Mouse (Mus musculus) intestine, postnatal 0 days (tissue): ENCODE measurements around the gene Myh1. TPM values are rescaled to one million over a fixed set of nuclear protein-coding genes. Genes with fewer than 3 reads are reported as not detected.

Source experiments
- ATAC-seq: fragments of 200-750 bp; cut with Nextera tagmentation; 2 replicates; pipeline ENCODE4 v1.8.0; 2017; ENCODE audit warnings: mild to moderate bottlenecking, moderate TSS enrichment, moderate library complexity
- H3K27ac ChIP-seq: fragments of 300-500 bp; sonication (generic); 2 replicates; pipeline ENCODE4 v1.5.1; 2014; ENCODE audit warnings: mild to moderate bottlenecking, low read depth, low read length, moderate library complexity
- H3K27me3 ChIP-seq: fragments of 300-500 bp; sonication (generic); replicated peaks from 2 replicates; pipeline ENCODE4 v1.6.1; 2014; ENCODE audit warnings: low read length, mixed read lengths; ENCODE audit not compliant: control insufficient read depth, insufficient read depth
- H3K36me3 ChIP-seq: fragments of 300-500 bp; sonication (generic); 2 replicates; pipeline ENCODE4 v1.6.1; 2014; ENCODE audit warnings: mild to moderate bottlenecking, moderate library complexity; ENCODE audit not compliant: control insufficient read depth, insufficient read depth
- H3K4me1 ChIP-seq: fragments of 300-500 bp; sonication (generic); replicated peaks from 2 replicates; pipeline ENCODE4 v1.6.1; 2014; ENCODE audit warnings: antibody characterized with exemption, low read length, mixed read lengths; ENCODE audit not compliant: control insufficient read depth, insufficient read depth
- H3K4me2 ChIP-seq: fragments of 300-500 bp; sonication (generic); replicated peaks from 2 replicates; pipeline ENCODE4 v1.6.1; 2014; ENCODE audit warnings: low read depth, mild to moderate bottlenecking, moderate library complexity
- H3K4me3 ChIP-seq: fragments of 300-500 bp; sonication (generic); 2 replicates; pipeline ENCODE4 v1.5.1; 2014; ENCODE audit warnings: low read depth, low read length
- H3K9ac ChIP-seq: fragments of 300-500 bp; sonication (generic); 2 replicates; pipeline ENCODE4 v1.6.1; 2014; ENCODE audit warnings: mild to moderate bottlenecking, low read depth, low read length
- H3K9me3 ChIP-seq: fragments of 300-500 bp; sonication (generic); 2 replicates; pipeline ENCODE4 v1.6.1; 2016; ENCODE audit warnings: mixed run types; ENCODE audit not compliant: control insufficient read depth
- CTCF ChIP-seq: sonication (generic); IDR thresholded peaks from 2 replicates; pipeline ENCODE4 v1.5.1; 2016; ENCODE audit warnings: low read depth, mild to moderate bottlenecking, control low read depth, antibody characterized with exemption, moderate library complexity
- WGBS: fragments of 180-500 bp; shearing (Covaris S2); extraction: QIAGEN DNeasy Blood & Tissue Kit; methylation state at CpG from one replicate; pipeline ENCODE4 v1.1.7; 2014; 5-methylcytosine and 5-hydroxymethylcytosine counted together
- polyA plus RNA-seq: library from polyadenylated mRNA; unstranded; fragments of >200 nt; fragmentation: Nextera tagmentation; extraction: Ambion mirVana; gene quantifications from 2 replicates; pipeline ENCODE4 v1.2.1, GENCODE M21; 2015

Myh1 gene
- polyA plus RNA-seq, 1 experiment from 2014 or later, result 0.03 TPM

- H3K4me3 ChIP-seq, result no peak overlapping the region
- H3K36me3 ChIP-seq, result no peaks in the 10 kb centered on the region
- no peak overlapping the region for H3K27ac ChIP-seq
- WGBS, result 73% methylated on average over 5 of the region's 5 CpGs
- ATAC-seq, result no peak
- no peaks in the 10 kb centered on the region for H3K9me3 ChIP-seq
- H3K9ac ChIP-seq, result no peak overlapping the region
- H3K4me2 ChIP-seq, result no peak overlapping the region
- no peaks in the 10 kb centered on the region for H3K4me1 ChIP-seq
- no peaks in the 10 kb centered on the region for H3K27me3 ChIP-seq
- no peak for TF ChIP-seq CTCF
Measured at GRCm38 (mm10) chr11:67176376-67176775, 23.5 kb upstream of the Myh1 start.

GRCm38 (mm10) chr11:67190316-67190715 lies 9.5 kb upstream of the Myh1 start:
- Histone ChIP-seq H3K36me3 (no peaks in the 10 kb centered on the region), H3K4me1 (no peaks in the 10 kb centered on the region), H3K9me3 (no peaks in the 10 kb centered on the region), H3K27me3 (no peaks in the 10 kb centered on the region), H3K4me3 (no peak overlapping the region), H3K27ac (no peak overlapping the region), H3K9ac (no peak overlapping the region), H3K4me2 (no peak overlapping the region)
- 84% methylated on average over 10 of the region's 10 CpGs for WGBS
- TF ChIP-seq CTCF, result no peak
- no peak for ATAC-seq

GRCm38 (mm10) chr11:67190814-67191213 lies 9.0 kb upstream of the Myh1 start:
- TF ChIP-seq CTCF, result no peak
- H3K4me3 ChIP-seq, result no peak overlapping the region
- H3K4me2 ChIP-seq, result no peak overlapping the region
- 91% methylated on average over 2 of the region's 2 CpGs for WGBS
- no peaks in the 10 kb centered on the region for H3K4me1 ChIP-seq
- no peak overlapping the region for H3K9ac ChIP-seq
- no peaks in the 10 kb centered on the region for H3K27me3 ChIP-seq
- H3K36me3 ChIP-seq, result no peaks in the 10 kb centered on the region
- ATAC-seq, result no peak
- H3K9me3 ChIP-seq, result no peaks in the 10 kb centered on the region
- H3K27ac ChIP-seq, result no peak overlapping the region

GRCm38 (mm10) chr11:67191496-67191895 lies 8.4 kb upstream of the Myh1 start:
- WGBS, result 87% methylated on average over 14 of the region's 14 CpGs
- no peak for TF ChIP-seq CTCF
- Histone ChIP-seq H3K4me2 (no peak overlapping the region), H3K27ac (no peak overlapping the region), H3K4me1 (no peaks in the 10 kb centered on the region), H3K36me3 (no peaks in the 10 kb centered on the region), H3K27me3 (no peaks in the 10 kb centered on the region), H3K9me3 (no peaks in the 10 kb centered on the region), H3K9ac (no peak overlapping the region), H3K4me3 (no peak overlapping the region)
- no peak for ATAC-seq

DNA sequence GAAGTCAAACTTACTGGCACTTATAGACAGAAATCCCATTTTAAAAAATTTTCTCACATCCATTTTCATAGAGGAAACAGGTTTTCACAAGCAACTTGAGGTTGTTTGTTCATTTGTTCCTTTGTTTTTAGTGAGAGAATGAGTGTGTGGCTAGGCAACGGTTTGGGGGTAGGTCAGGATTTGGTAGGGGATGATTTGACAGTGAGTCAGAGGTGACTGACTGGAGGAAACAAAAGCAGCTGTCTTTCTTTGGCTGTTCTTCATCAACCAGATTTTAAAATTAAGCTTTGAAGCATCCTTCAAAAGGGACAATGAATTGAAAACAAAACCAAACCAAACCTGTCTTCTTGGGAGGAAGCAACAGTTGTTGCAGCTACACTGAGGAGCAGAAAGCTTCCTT lies 531 bp upstream of the Myh1 start:
- no peak for TF ChIP-seq CTCF
- no peaks in the 10 kb centered on the region for H3K4me1 ChIP-seq
- H3K27ac ChIP-seq, result no peak overlapping the region
- H3K9ac ChIP-seq, result no peak overlapping the region
- H3K27me3 ChIP-seq, result no peaks in the 10 kb centered on the region
- H3K4me2 ChIP-seq, result no peak overlapping the region
- no peaks in the 10 kb centered on the region for H3K36me3 ChIP-seq
- ATAC-seq, result no peak
- no peaks in the 10 kb centered on the region for H3K9me3 ChIP-seq
- WGBS, result 49% methylated on average over 1 of the region's 1 CpGs
- no peak overlapping the region for H3K4me3 ChIP-seq

DNA sequence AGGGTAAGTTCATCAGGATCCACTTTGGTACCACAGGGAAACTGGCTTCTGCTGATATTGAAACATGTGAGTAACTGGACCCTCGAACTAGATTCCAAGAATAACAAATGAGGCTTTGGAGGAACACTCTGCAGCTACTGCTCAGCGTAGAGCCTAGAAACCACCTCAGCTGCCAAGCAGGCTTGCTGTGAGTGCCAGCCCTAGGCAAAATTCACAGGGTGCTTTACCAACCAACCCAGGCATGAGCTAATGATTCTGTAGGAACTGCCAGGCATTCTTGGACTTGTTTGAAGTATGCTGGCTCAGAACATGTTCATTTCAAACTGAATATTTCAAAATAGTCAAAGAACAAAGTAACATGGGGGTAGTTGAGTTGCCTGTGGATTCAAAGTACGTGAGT lies 4.9 kb downstream of the Myh1 start:
- H3K4me3 ChIP-seq, result no peak overlapping the region
- H3K9ac ChIP-seq, result no peak overlapping the region
- ATAC-seq, result no peak
- no peaks in the 10 kb centered on the region for H3K9me3 ChIP-seq
- 78% methylated on average over 3 of the region's 3 CpGs for whole genome bisulfite sequencing
- H3K4me1 ChIP-seq, result no peaks in the 10 kb centered on the region
- H3K27ac ChIP-seq, result no peak overlapping the region
- no peak overlapping the region for H3K4me2 ChIP-seq
- H3K36me3 ChIP-seq, result no peaks in the 10 kb centered on the region
- H3K27me3 ChIP-seq, result no peaks in the 10 kb centered on the region
- no peak for TF ChIP-seq CTCF

GRCm38 (mm10) chr11:67221803-67222202 lies 22.0 kb downstream of the Myh1 start:
- H3K36me3 ChIP-seq, result no peaks in the 10 kb centered on the region
- no peak overlapping the region for H3K4me2 ChIP-seq
- no peaks in the 10 kb centered on the region for H3K4me1 ChIP-seq
- TF ChIP-seq CTCF, result no peak
- no peak overlapping the region for H3K9ac ChIP-seq
- ATAC-seq, result no peak
- H3K27me3 ChIP-seq, result no peaks in the 10 kb centered on the region
- no peaks in the 10 kb centered on the region for H3K9me3 ChIP-seq
- WGBS, result 87% methylated on average over 8 of the region's 8 CpGs
- no peak overlapping the region for H3K4me3 ChIP-seq
- no peak overlapping the region for H3K27ac ChIP-seq
